8 mouse cellular contexts compared by ENCODE assay signal in genomic region chr9:103758930-103759695, GRCm38 (mm10). TPM values are rescaled to one million over a fixed set of nuclear protein-coding genes. Genes with fewer than 3 reads are reported as not detected.
A peak's percentile ranks its signal among the peaks of the same experiment; 100 is the strongest.
DNase-seq lines count a peak whose midpoint lies in the region; ATAC-seq and TF ChIP-seq lines count a peak whose summit lies in the region.

No protein-coding gene starts in this region.

- H3K4me1 ChIP-seq in bone marrow, adult 2 months (ENCODE audit: control insufficient read depth, insufficient read depth, low read length): no peaks in the 10 kb centered on the region; the same call in 1 of the 2 replicates
- H3K4me1 ChIP-seq in embryonic facial prominence, embryonic 15.5 days: peaks cover 10% of the 10 kb centered on the region
- peaks cover 18% of the 10 kb centered on the region for H3K4me1 ChIP-seq in heart, embryonic 11.5 days (ENCODE audit: control insufficient read depth, insufficient read depth, low read length)
- H3K4me1 ChIP-seq in liver, embryonic 13.5 days (replicated peaks): peaks cover 10% of the 10 kb centered on the region

- no peak for TF ChIP-seq POLR2A in bone marrow, adult 2 months (IDR thresholded peaks at IDR 0.05; ENCODE audit: borderline replicate concordance, control insufficient read depth, low read depth, low read length)

- 0 out of 2 replicates have a peak, but pooled peaks have one; percentile 8 for ATAC-seq in embryonic facial prominence, embryonic 15.5 days (ENCODE audit: insufficient number of reproducible peaks, low FRiP score, low TSS enrichment, low read depth)
- ATAC-seq in heart, embryonic 11.5 days (replicated peaks; ENCODE audit: insufficient number of reproducible peaks, low FRiP score, low TSS enrichment): peak; percentile 27; the same call in 1 of the 2 replicates
- ATAC-seq in liver, embryonic 13.5 days (ENCODE audit: low read depth): no peak
- ATAC-seq in neutrophil, adult 5-6 weeks (ENCODE audit: extremely low read depth, insufficient number of reproducible peaks, low FRiP score, poor library complexity, severe bottlenecking): peak; percentile 59; the same call in 1 of the 2 replicates

- DNase-seq in B cell, adult 2 months: peak; percentile 78 to 80
- peak; percentile 85 for DNase-seq in kidney, postnatal 14 days
- peak; percentile 23 for DNase-seq in liver, embryonic 13.5 days
- peak; percentile 74 for DNase-seq in thymus, postnatal 0 days (ENCODE audit: low spot score)

- peaks cover 18% of the 10 kb centered on the region for H3K27me3 ChIP-seq in embryonic facial prominence, embryonic 15.5 days
- H3K27me3 ChIP-seq in heart, embryonic 11.5 days (ENCODE audit: control insufficient read depth, insufficient read depth, low read length): no peaks in the 10 kb centered on the region
- peaks cover 46% of the 10 kb centered on the region for H3K27me3 ChIP-seq in liver, embryonic 13.5 days

- no peaks in the 10 kb centered on the region for H3K9me3 ChIP-seq in embryonic facial prominence, embryonic 15.5 days (replicated peaks)
- no peaks in the 10 kb centered on the region for H3K9me3 ChIP-seq in heart, embryonic 11.5 days (replicated peaks; ENCODE audit: control insufficient read depth, low read length)
- H3K9me3 ChIP-seq in liver, embryonic 13.5 days (replicated peaks): no peaks in the 10 kb centered on the region

- H3K36me3 ChIP-seq in embryonic facial prominence, embryonic 15.5 days: no peaks in the 10 kb centered on the region
- H3K36me3 ChIP-seq in heart, embryonic 11.5 days (ENCODE audit: control insufficient read depth, insufficient read depth, low read length): no peaks in the 10 kb centered on the region
- no peaks in the 10 kb centered on the region for H3K36me3 ChIP-seq in liver, embryonic 13.5 days

- no peak overlapping the region for H3K27ac ChIP-seq in bone marrow, adult 2 months (ENCODE audit: control insufficient read depth, insufficient read depth, low read depth, low read length, poor library complexity)
- H3K27ac ChIP-seq in embryonic facial prominence, embryonic 15.5 days (replicated peaks): no peak overlapping the region
- peak overlapping the region; percentile 84 for H3K27ac ChIP-seq in heart, embryonic 11.5 days (ENCODE audit: low read depth, low read length)
- no peak overlapping the region for H3K27ac ChIP-seq in liver, embryonic 13.5 days

- no peak overlapping the region for H3K9ac ChIP-seq in embryonic facial prominence, embryonic 15.5 days
- H3K9ac ChIP-seq in heart, embryonic 11.5 days (ENCODE audit: low read depth, low read length): peak overlapping the region; percentile 54; the same call in 1 of the 2 replicates
- no peak overlapping the region for H3K9ac ChIP-seq in liver, embryonic 13.5 days

- H3K4me3 ChIP-seq in bone marrow, adult 2 months (replicated peaks; ENCODE audit: control insufficient read depth, low read depth, low read length): no peak overlapping the region
- H3K4me3 ChIP-seq in embryonic facial prominence, embryonic 15.5 days (replicated peaks): no peak overlapping the region
- peak overlapping the region; percentile 72 for H3K4me3 ChIP-seq in heart, embryonic 11.5 days (ENCODE audit: low read depth, low read length)
- no peak overlapping the region for H3K4me3 ChIP-seq in liver, embryonic 13.5 days (replicated peaks)

- 24% methylated on average over 20 of the region's 20 CpGs for WGBS in bone marrow, adult 2 months
- 17% methylated on average over 20 of the region's 20 CpGs for WGBS in embryonic facial prominence, embryonic 15.5 days
- 8% methylated on average over 20 of the region's 20 CpGs for WGBS in heart, embryonic 11.5 days (ENCODE audit: insufficient replicate concordance)
- 24% methylated on average over 20 of the region's 20 CpGs for WGBS in liver, embryonic 13.5 days (ENCODE audit: insufficient replicate concordance)

- H3K4me2 ChIP-seq in embryonic facial prominence, embryonic 15.5 days (replicated peaks): 0 out of 2 replicates have a peak overlapping the region, but pooled peaks have one; percentile 8
- peak overlapping the region; percentile 72 for H3K4me2 ChIP-seq in heart, embryonic 11.5 days
- no peak overlapping the region for H3K4me2 ChIP-seq in liver, embryonic 13.5 days

- peak; percentile 73 for TF ChIP-seq CTCF in bone marrow, adult 2 months (IDR thresholded peaks at IDR 0.05; ENCODE audit: control insufficient read depth, insufficient read depth, low read length)

RNA-seq across cellular contexts. Expression of gene Tmem108, which starts 2.5 kb away (rescaled TPM):
- 0.88 and 3.3 TPM in 2 replicates for polyA plus RNA-seq in bone marrow, adult 2 months (2011; ENCODE audit: insufficient read depth, insufficient read length, low replicate concordance, missing spikeins)
- polyA plus RNA-seq in embryonic facial prominence, embryonic 15.5 days (2015; fragmentation: Nextera tagmentation; extraction: Ambion mirVana): 8.4 and 8.5 TPM in 2 replicates
- 107 and 108 TPM in 2 replicates for polyA plus RNA-seq in heart, embryonic 11.5 days (2014; fragmentation: Nextera tagmentation; extraction: Ambion mirVana)
- 1.5 and 1.8 TPM in 2 replicates for polyA plus RNA-seq in liver, embryonic 13.5 days (2015; fragmentation: Nextera tagmentation; extraction: Ambion mirVana)
- 3.4 and 4.2 TPM in 2 replicates for total RNA-seq in neutrophil, adult 5-6 weeks (2017)
- polyA plus RNA-seq in thymus, postnatal 0 days (2015; fragmentation: Nextera tagmentation; extraction: Ambion mirVana): 11.3 and 11.9 TPM in 2 replicates

Comparison
In these comparisons a context has a peak if more than half of its experiments do, and no peak if none do; other contexts are left out.
1. DNase-seq: peak in every context shown above with its lines; median percentile 85 in kidney, postnatal 14 days; 79 in B cell, adult 2 months; 74 in thymus, postnatal 0 days; 23 in liver, embryonic 13.5 days.